Mouse (Mus musculus): ENCODE data around the gene Nfkbia. TPM values are rescaled to one million over a fixed set of nuclear protein-coding genes. Genes with fewer than 3 reads are reported as not detected.
A peak's percentile ranks its signal among the peaks of the same experiment; 100 is the strongest.

The Nfkbia gene
- polyA plus RNA-seq, 1 experiment from 2014 or later: 41.2 TPM

- Histone ChIP-seq H3K27me3 (ENCODE audit: control insufficient read depth, insufficient read depth, low read length) (no peaks in the 10 kb centered on the region), H3K9ac (ENCODE audit: low read length) (no peak overlapping the region), H3K9me3 (ENCODE audit: control insufficient read depth, low read length) (no peaks in the 10 kb centered on the region), H3K4me3 (ENCODE audit: low read depth, low read length) (no peak overlapping the region), H3K36me3 (ENCODE audit: control insufficient read depth, insufficient read depth, low read length) (no peaks in the 10 kb centered on the region), H3K4me2 (ENCODE audit: low read depth, low read length, severe bottlenecking) (no peak overlapping the region), H3K4me1 (replicated peaks; ENCODE audit: control insufficient read depth, insufficient read depth, low read length) (no peaks in the 10 kb centered on the region), H3K27ac (ENCODE audit: low read depth, low read length) (no peak overlapping the region)
- DNase-seq (ENCODE audit: low spot score) (no peak), ATAC-seq (replicated peaks; ENCODE audit: low FRiP score) (no peak)
- WGBS: 77% methylated on average over 4 of the region's 4 CpGs
Measured at GRCm38 (mm10) chr12:55453924-55454323, 38.5 kb downstream of the Nfkbia start.

GRCm38 (mm10) chr12:55452839-55453238 is 39.6 kb downstream of the Nfkbia start:
- H3K36me3 ChIP-seq (ENCODE audit: control insufficient read depth, insufficient read depth, low read length): no peaks in the 10 kb centered on the region

GRCm38 (mm10) chr12:55450421-55450820 is 42.0 kb downstream of the Nfkbia start:
- Histone ChIP-seq H3K36me3 (ENCODE audit: control insufficient read depth, insufficient read depth, low read length) (no peaks in the 10 kb centered on the region), H3K4me1 (replicated peaks; ENCODE audit: control insufficient read depth, insufficient read depth, low read length) (peaks cover 9% of the 10 kb centered on the region), H3K4me3 (ENCODE audit: low read depth, low read length) (no peak overlapping the region), H3K4me2 (ENCODE audit: low read depth, low read length, severe bottlenecking) (no peak overlapping the region), H3K27ac (ENCODE audit: low read depth, low read length) (no peak overlapping the region), H3K9ac (ENCODE audit: low read length) (no peak overlapping the region), H3K9me3 (ENCODE audit: control insufficient read depth, low read length) (no peaks in the 10 kb centered on the region), H3K27me3 (ENCODE audit: control insufficient read depth, insufficient read depth, low read length) (no peaks in the 10 kb centered on the region)
- DNase-seq (ENCODE audit: low spot score): no peak
- ATAC-seq (replicated peaks; ENCODE audit: low FRiP score): no peak
- 71% methylated on average over 16 of the region's 16 CpGs for WGBS

More at GRCm38 (mm10) chr12:55452839-55453238, 39.6 kb downstream of the Nfkbia start:
- ATAC-seq (replicated peaks; ENCODE audit: low FRiP score): no peak
- Histone ChIP-seq H3K4me3 (ENCODE audit: low read depth, low read length) (no peak overlapping the region), H3K4me1 (replicated peaks; ENCODE audit: control insufficient read depth, insufficient read depth, low read length) (no peaks in the 10 kb centered on the region), H3K27me3 (ENCODE audit: control insufficient read depth, insufficient read depth, low read length) (no peaks in the 10 kb centered on the region), H3K27ac (ENCODE audit: low read depth, low read length) (no peak overlapping the region), H3K4me2 (ENCODE audit: low read depth, low read length, severe bottlenecking) (no peak overlapping the region), H3K9ac (ENCODE audit: low read length) (no peak overlapping the region), H3K9me3 (ENCODE audit: control insufficient read depth, low read length) (no peaks in the 10 kb centered on the region)
- WGBS: 65% methylated on average over 5 of the region's 5 CpGs
- DNase-seq (ENCODE audit: low spot score): no peak

- H3K27ac ChIP-seq (ENCODE audit: low read depth, low read length): no peak overlapping the region
- H3K9me3 ChIP-seq (ENCODE audit: control insufficient read depth, low read length): no peaks in the 10 kb centered on the region
- H3K4me3 ChIP-seq (ENCODE audit: low read depth, low read length): no peak overlapping the region
- H3K4me1 ChIP-seq (replicated peaks; ENCODE audit: control insufficient read depth, insufficient read depth, low read length): peaks cover 9% of the 10 kb centered on the region
- H3K36me3 ChIP-seq (ENCODE audit: control insufficient read depth, insufficient read depth, low read length): no peaks in the 10 kb centered on the region
- H3K27me3 ChIP-seq (ENCODE audit: control insufficient read depth, insufficient read depth, low read length): no peaks in the 10 kb centered on the region
- whole genome bisulfite sequencing: 85% methylated on average over 2 of the region's 2 CpGs
- no peak for ATAC-seq (replicated peaks; ENCODE audit: low FRiP score)
- no peak for DNase-seq (ENCODE audit: low spot score)
- H3K9ac ChIP-seq (ENCODE audit: low read length): no peak overlapping the region
- no peak overlapping the region for H3K4me2 ChIP-seq (ENCODE audit: low read depth, low read length, severe bottlenecking)
Measured at GRCm38 (mm10) chr12:55449048-55449447, 43.4 kb downstream of the Nfkbia start.

GRCm38 (mm10) chr12:55448457-55448856 is 44.0 kb downstream of the Nfkbia start:
- ATAC-seq (replicated peaks; ENCODE audit: low FRiP score) (no peak), DNase-seq (ENCODE audit: low spot score) (no peak)
- no peak overlapping the region for H3K4me3 ChIP-seq (ENCODE audit: low read depth, low read length)
- H3K36me3 ChIP-seq (ENCODE audit: control insufficient read depth, insufficient read depth, low read length): no peaks in the 10 kb centered on the region
- H3K4me1 ChIP-seq (replicated peaks; ENCODE audit: control insufficient read depth, insufficient read depth, low read length): peaks cover 9% of the 10 kb centered on the region
- H3K27me3 ChIP-seq (ENCODE audit: control insufficient read depth, insufficient read depth, low read length): no peaks in the 10 kb centered on the region
- H3K9me3 ChIP-seq (ENCODE audit: control insufficient read depth, low read length): no peaks in the 10 kb centered on the region
- H3K27ac ChIP-seq (ENCODE audit: low read depth, low read length): no peak overlapping the region
- no peak overlapping the region for H3K9ac ChIP-seq (ENCODE audit: low read length)
- WGBS: 69% methylated on average over 2 of the region's 2 CpGs
- H3K4me2 ChIP-seq (ENCODE audit: low read depth, low read length, severe bottlenecking): no peak overlapping the region

GRCm38 (mm10) chr12:55447396-55447760 is 45.1 kb downstream of the Nfkbia start:
- ATAC-seq (replicated peaks; ENCODE audit: low FRiP score) (no peak), DNase-seq (ENCODE audit: low spot score) (no peak)
- H3K4me1 ChIP-seq (replicated peaks; ENCODE audit: control insufficient read depth, insufficient read depth, low read length): peaks cover 9% of the 10 kb centered on the region
- H3K4me2 ChIP-seq (ENCODE audit: low read depth, low read length, severe bottlenecking): no peak overlapping the region
- H3K36me3 ChIP-seq (ENCODE audit: control insufficient read depth, insufficient read depth, low read length): no peaks in the 10 kb centered on the region
- no peaks in the 10 kb centered on the region for H3K27me3 ChIP-seq (ENCODE audit: control insufficient read depth, insufficient read depth, low read length)
- no peak overlapping the region for H3K4me3 ChIP-seq (ENCODE audit: low read depth, low read length)
- peak overlapping the region; percentile 27; the same call in 1 of the 2 replicates for H3K9ac ChIP-seq (ENCODE audit: low read length)
- no peaks in the 10 kb centered on the region for H3K9me3 ChIP-seq (ENCODE audit: control insufficient read depth, low read length)
- H3K27ac ChIP-seq (ENCODE audit: low read depth, low read length): peak overlapping the region; percentile 72
- 87% methylated on average over 11 of the region's 11 CpGs for WGBS

- WGBS: 39% methylated on average over 13 of the region's 13 CpGs
- Histone ChIP-seq H3K36me3 (ENCODE audit: control insufficient read depth, insufficient read depth, low read length) (no peaks in the 10 kb centered on the region), H3K4me3 (ENCODE audit: low read depth, low read length) (no peak overlapping the region), H3K9ac (ENCODE audit: low read length) (peak overlapping the region; percentile 27), H3K4me1 (replicated peaks; ENCODE audit: control insufficient read depth, insufficient read depth, low read length) (peaks cover 9% of the 10 kb centered on the region), H3K4me2 (ENCODE audit: low read depth, low read length, severe bottlenecking) (0 out of 2 replicates have a peak overlapping the region, but pooled peaks have one; percentile 11), H3K9me3 (ENCODE audit: control insufficient read depth, low read length) (no peaks in the 10 kb centered on the region), H3K27ac (ENCODE audit: low read depth, low read length) (peak overlapping the region; percentile 72), H3K27me3 (ENCODE audit: control insufficient read depth, insufficient read depth, low read length) (no peaks in the 10 kb centered on the region)
- ATAC-seq (replicated peaks; ENCODE audit: low FRiP score) (peak; percentile 93), DNase-seq (ENCODE audit: low spot score) (peak; percentile 71)
Measured at GRCm38 (mm10) chr12:55446746-55447395, 45.6 kb downstream of the Nfkbia start.

- 80% methylated on average over 4 of the region's 4 CpGs for WGBS
- Histone ChIP-seq H3K36me3 (ENCODE audit: control insufficient read depth, insufficient read depth, low read length) (no peaks in the 10 kb centered on the region), H3K4me2 (ENCODE audit: low read depth, low read length, severe bottlenecking) (no peak overlapping the region), H3K9ac (ENCODE audit: low read length) (peak overlapping the region; percentile 27; the same call in 1 of the 2 replicates), H3K27me3 (ENCODE audit: control insufficient read depth, insufficient read depth, low read length) (no peaks in the 10 kb centered on the region), H3K9me3 (ENCODE audit: control insufficient read depth, low read length) (no peaks in the 10 kb centered on the region), H3K4me1 (replicated peaks; ENCODE audit: control insufficient read depth, insufficient read depth, low read length) (peaks cover 9% of the 10 kb centered on the region), H3K4me3 (ENCODE audit: low read depth, low read length) (no peak overlapping the region), H3K27ac (ENCODE audit: low read depth, low read length) (peak overlapping the region; percentile 72)
- DNase-seq (ENCODE audit: low spot score) (no peak), ATAC-seq (replicated peaks; ENCODE audit: low FRiP score) (no peak; the same call in 1 of the 2 replicates)
Measured at GRCm38 (mm10) chr12:55446366-55446745, 46.1 kb downstream of the Nfkbia start.

GRCm38 (mm10) chr12:55445583-55445982 is 46.9 kb downstream of the Nfkbia start:
- no peak overlapping the region for H3K9ac ChIP-seq (ENCODE audit: low read length)
- ATAC-seq (replicated peaks; ENCODE audit: low FRiP score) (no peak), DNase-seq (ENCODE audit: low spot score) (no peak)
- no peaks in the 10 kb centered on the region for H3K9me3 ChIP-seq (ENCODE audit: control insufficient read depth, low read length)
- 90% methylated on average over 4 of the region's 4 CpGs for WGBS
- no peak overlapping the region for H3K4me2 ChIP-seq (ENCODE audit: low read depth, low read length, severe bottlenecking)
- H3K4me1 ChIP-seq (replicated peaks; ENCODE audit: control insufficient read depth, insufficient read depth, low read length): peaks cover 9% of the 10 kb centered on the region
- H3K36me3 ChIP-seq (ENCODE audit: control insufficient read depth, insufficient read depth, low read length): no peaks in the 10 kb centered on the region
- no peaks in the 10 kb centered on the region for H3K27me3 ChIP-seq (ENCODE audit: control insufficient read depth, insufficient read depth, low read length)
- no peak overlapping the region for H3K27ac ChIP-seq (ENCODE audit: low read depth, low read length)
- no peak overlapping the region for H3K4me3 ChIP-seq (ENCODE audit: low read depth, low read length)
